In genomic region chr10:39955163-39955562, GRCm38 (mm10) we compare ENCODE assay signal across 27 mouse cellular contexts. TPM values are rescaled to one million over a fixed set of nuclear protein-coding genes. Genes with fewer than 3 reads are reported as not detected.
DNase-seq lines count a peak whose midpoint lies in the region; ATAC-seq and TF ChIP-seq lines count a peak whose summit lies in the region.
"Had no signal": no experiment of that assay in that cellular context is flagged by ENCODE, and none has a peak within 500 bp of the region (broad histone marks: within the 10 kb centered on the region; RNA-seq: fewer than 3 reads in every experiment).

No protein-coding gene starts in this region.

- no peaks in the 10 kb centered on the region for H3K27me3 ChIP-seq in limb, embryonic 14.5 days (ENCODE audit: control insufficient read depth, insufficient read depth, low read length)
- H3K27me3 ChIP-seq in limb, embryonic 10.5 days (ENCODE audit: low read depth, poor library complexity, severe bottlenecking), result no peaks in the 10 kb centered on the region
- H3K27me3 ChIP-seq: CH12.LX had no signal

- no peaks in the 10 kb centered on the region for H3K9me3 ChIP-seq in limb, embryonic 14.5 days (ENCODE audit: control insufficient read depth, low read length)
- no peaks in the 10 kb centered on the region for H3K9me3 ChIP-seq in limb, embryonic 10.5 days (replicated peaks)
- H3K9me3 ChIP-seq: embryonic facial prominence, embryonic 13.5 days; forebrain, embryonic 10.5 days; forebrain, embryonic 12.5 days; G1E had no signal

- no peak overlapping the region for H3K4me3 ChIP-seq in limb, embryonic 14.5 days (replicated peaks; ENCODE audit: low read length)
- H3K4me3 ChIP-seq in limb, embryonic 10.5 days, result no peak overlapping the region
- H3K4me3 ChIP-seq: embryonic facial prominence, embryonic 13.5 days; erythroblast, embryonic 14.5 days; forebrain, embryonic 10.5 days; forebrain, embryonic 12.5 days had no signal

- peaks cover 7% of the 10 kb centered on the region; the same call in 1 of the 2 replicates for H3K4me1 ChIP-seq in limb, embryonic 14.5 days (ENCODE audit: control insufficient read depth, insufficient read depth, low read length)
- peaks cover 10% of the 10 kb centered on the region for H3K4me1 ChIP-seq in limb, embryonic 10.5 days
- H3K4me1 ChIP-seq: embryonic facial prominence, embryonic 13.5 days had no signal

- no peaks in the 10 kb centered on the region for H3K36me3 ChIP-seq in limb, embryonic 14.5 days (ENCODE audit: control insufficient read depth, insufficient read depth, low read length)
- H3K36me3 ChIP-seq in limb, embryonic 10.5 days, result no peaks in the 10 kb centered on the region
- H3K36me3 ChIP-seq: embryonic facial prominence, embryonic 13.5 days; forebrain, embryonic 10.5 days; forebrain, embryonic 12.5 days; G1E had no signal

- TF ChIP-seq POLR2A in limb, embryonic 14.5 days (IDR thresholded peaks at IDR 0.05; ENCODE audit: borderline replicate concordance, extremely low read depth, insufficient read depth, insufficient read length), result no peak

- no peak for ATAC-seq in limb, embryonic 14.5 days (ENCODE audit: low FRiP score, low read depth)
- ATAC-seq: CD4-positive, CD25-positive, alpha-beta regulatory T cell, adult 4 months; forebrain, embryonic 14.5 days; forebrain, embryonic 16.5 days had no signal

- no peak overlapping the region for H3K27ac ChIP-seq in limb, embryonic 14.5 days (replicated peaks; ENCODE audit: low read depth, low read length)
- no peak overlapping the region for H3K27ac ChIP-seq in limb, embryonic 10.5 days
- H3K27ac ChIP-seq: embryonic facial prominence, embryonic 13.5 days; forebrain, embryonic 10.5 days; forebrain, embryonic 12.5 days had no signal

- no peak overlapping the region for H3K9ac ChIP-seq in limb, embryonic 14.5 days (ENCODE audit: low read depth, low read length, severe bottlenecking)
- H3K9ac ChIP-seq: embryonic facial prominence, embryonic 13.5 days; forebrain, embryonic 12.5 days had no signal

- H3K4me2 ChIP-seq in limb, embryonic 14.5 days (replicated peaks; ENCODE audit: low read depth, low read length, severe bottlenecking), result no peak overlapping the region
- H3K4me2 ChIP-seq: embryonic facial prominence, embryonic 13.5 days; forebrain, embryonic 12.5 days had no signal

- 73% methylated on average over 2 of the region's 2 CpGs for WGBS in limb, embryonic 14.5 days
- 92% methylated on average over 2 of the region's 2 CpGs for WGBS in limb, embryonic 10.5 days

- DNase-seq in limb, embryonic 14.5 days (ENCODE audit: low spot score), result peak; percentile 65
- no peak for DNase-seq in limb, embryonic 10.5 days (ENCODE audit: low spot score)
- DNase-seq in NIH3T3 (ENCODE audit: low read depth), result peak; percentile 53
- no peak for DNase-seq in kidney, postnatal 25 days
- no peak for DNase-seq in cerebellum, postnatal 10 days
- DNase-seq: adrenal gland, adult 2 months; adrenal gland, postnatal 10 days; adrenal gland, postnatal 25 days; B cell, adult 2 months; cerebellum, adult 11 months; cerebellum, adult 18-20 months; cerebellum, adult 8-10 months; cerebellum, adult 9-11 months; cerebellum, postnatal 25 days had no signal

RNA-seq across cellular contexts. Expression of gene Mfsd4b3, which starts 4.8 kb away (rescaled TPM):
- 0.44 and 0.56 TPM in 2 replicates for polyA plus RNA-seq in limb, embryonic 14.5 days (2012; rRNA removed)
- 0.26 and 0.48 TPM in 2 replicates for polyA plus RNA-seq in limb, embryonic 14.5 days (2014; fragmentation: Nextera tagmentation; extraction: Ambion mirVana)
- polyA plus RNA-seq in limb, embryonic 10.5 days (2016; fragmentation: Nextera tagmentation; extraction: Ambion mirVana), result 0.10 TPM in 1 of 2 replicates, not detected in the other
- polyA plus RNA-seq: CD4-positive, CD25-positive, alpha-beta regulatory T cell, adult 4 months; cortical plate, adult 2 months; erythroblast, embryonic 14.5 days; forebrain, embryonic 10.5 days; forebrain, embryonic 12.5 days; forebrain, embryonic 16.5 days; frontal cortex, adult 2 months; G1E had no signal

RNA-seq across cellular contexts. Expression of gene Mfsd4b2, which starts 28.4 kb away (rescaled TPM):
- 0.03 and 0.08 TPM in 2 replicates for polyA plus RNA-seq in limb, embryonic 14.5 days (2012; rRNA removed)
- not detected in 2 replicates for polyA plus RNA-seq in limb, embryonic 14.5 days (2014; fragmentation: Nextera tagmentation; extraction: Ambion mirVana)
- polyA plus RNA-seq in limb, embryonic 10.5 days (2016; fragmentation: Nextera tagmentation; extraction: Ambion mirVana), result not detected in 2 replicates
- polyA plus RNA-seq: brain, embryonic 14.5 days; CD4-positive, CD25-positive, alpha-beta regulatory T cell, adult 4 months; cortical plate, adult 2 months; embryonic facial prominence, embryonic 11.5 days; embryonic facial prominence, embryonic 13.5 days; erythroblast, embryonic 14.5 days; forebrain, embryonic 10.5 days; forebrain, embryonic 12.5 days; forebrain, embryonic 14.5 days; forebrain, embryonic 16.5 days; frontal cortex, adult 2 months; G1E had no signal

RNA-seq across cellular contexts. Expression of gene Mfsd4b5, which starts 31.3 kb away (rescaled TPM):
- 0.09 and 0.15 TPM in 2 replicates for polyA plus RNA-seq in limb, embryonic 14.5 days (2012; rRNA removed)
- 0.11 TPM in 1 of 2 replicates, not detected in the other for polyA plus RNA-seq in limb, embryonic 14.5 days (2014; fragmentation: Nextera tagmentation; extraction: Ambion mirVana)
- 0.05 TPM in 1 of 2 replicates, not detected in the other for polyA plus RNA-seq in limb, embryonic 10.5 days (2016; fragmentation: Nextera tagmentation; extraction: Ambion mirVana)
- polyA plus RNA-seq: embryonic facial prominence, embryonic 11.5 days; erythroblast, embryonic 14.5 days; forebrain, embryonic 10.5 days; forebrain, embryonic 12.5 days; forebrain, embryonic 14.5 days; forebrain, embryonic 16.5 days; G1E had no signal

RNA-seq across cellular contexts. Expression of gene Mfsd4b4, which starts 56.1 kb away (rescaled TPM):
- polyA plus RNA-seq in limb, embryonic 14.5 days (2012; rRNA removed), result 14.7 and 16.6 TPM in 2 replicates
- 5.7 and 6.0 TPM in 2 replicates for polyA plus RNA-seq in limb, embryonic 14.5 days (2014; fragmentation: Nextera tagmentation; extraction: Ambion mirVana)
- 4.0 and 5.2 TPM in 2 replicates for polyA plus RNA-seq in limb, embryonic 10.5 days (2016; fragmentation: Nextera tagmentation; extraction: Ambion mirVana)
- polyA plus RNA-seq: erythroblast, embryonic 14.5 days had no signal

Comparison
In these comparisons a context has a peak if more than half of its experiments do, and no peak if none do; other contexts are left out.
1. DNase-seq: peak in limb, embryonic 14.5 days (single experiment) and NIH3T3 (single experiment); none in limb, embryonic 10.5 days (single experiment), kidney, postnatal 25 days (0 of 2) and cerebellum, postnatal 10 days (0 of 2).